Mouse (Mus musculus) heart, postnatal 0 days (tissue): ENCODE data around the gene Sco2.

Experiments
- CTCF ChIP-seq: IDR thresholded peaks from 2 replicates; pipeline ENCODE4 v1.5.1; 2016; ENCODE audit warnings: antibody characterized with exemption, control low read depth, low read depth
- EP300 ChIP-seq: IDR thresholded peaks from 2 replicates; pipeline ENCODE4 v1.6.1; 2016; ENCODE audit warnings: antibody characterized with exemption, low read depth

DNA sequence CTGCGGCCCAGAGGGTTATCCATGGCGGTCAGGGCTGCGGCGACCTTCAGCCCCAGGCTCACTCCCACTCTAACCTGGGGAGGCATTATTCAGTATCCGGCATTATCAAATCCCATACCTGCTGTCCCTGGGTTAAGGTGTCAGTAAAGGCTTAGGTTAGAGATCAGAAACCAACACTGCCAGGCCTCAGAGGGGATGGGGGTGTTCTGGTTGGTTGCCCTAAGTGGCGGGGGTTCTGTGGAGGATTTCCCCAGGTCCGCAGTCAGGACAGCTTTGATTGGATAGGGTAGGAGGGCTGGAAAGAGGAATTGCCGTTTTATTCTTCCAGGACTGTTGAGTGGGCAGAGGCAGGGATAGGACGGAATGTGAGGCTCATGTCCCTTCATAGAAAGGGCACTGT, 694 bp upstream of the Sco2 start:
- TF ChIP-seq CTCF (no peak), EP300 (no peak)
